Mouse (Mus musculus) layer of hippocampus, postnatal 25 days (tissue): ENCODE measurements around the gene Slc22a20. TPM values are rescaled to one million over a fixed set of nuclear protein-coding genes. Genes with fewer than 3 reads are reported as not detected.

Source experiments
- DNase-seq, 2 experiments: peaks; one replicate each; pipeline ENCODE4 v3.0.0; 2022; ENCODE audit warnings: mixed read lengths in 2 of 2, low spot score in 1 of 2; ENCODE audit errors: extremely low spot score in 1 of 2
- total RNA-seq, 2 experiments: library from RNA; stranded (reverse); gene quantifications; 2 replicates each; pipeline ENCODE4 v1.2.3; 2021

Gene Slc22a20
- total RNA-seq, 2 experiments from 2014 or later, result not detected

DNA sequence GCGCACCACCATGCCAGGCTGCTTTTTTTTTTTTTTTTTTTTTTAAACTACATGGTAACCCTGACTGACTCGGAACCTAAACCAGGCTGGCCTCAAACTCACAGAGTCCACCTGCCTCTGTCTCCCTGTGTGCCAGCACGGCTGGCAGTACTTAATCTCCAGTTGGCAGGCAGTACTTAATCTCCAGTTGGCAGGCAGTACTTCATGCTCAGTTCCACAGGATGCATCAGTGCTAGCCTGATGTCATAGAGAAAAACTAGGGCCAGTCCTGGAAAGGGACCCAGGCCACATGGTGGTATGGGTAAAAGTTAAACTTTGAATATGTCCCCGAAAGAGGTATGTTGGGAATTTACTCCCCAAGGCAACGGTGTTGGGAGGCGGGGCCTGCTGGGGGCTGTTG lies 57.8 kb downstream of the Slc22a20 start:
- no peak for DNase-seq

DNA sequence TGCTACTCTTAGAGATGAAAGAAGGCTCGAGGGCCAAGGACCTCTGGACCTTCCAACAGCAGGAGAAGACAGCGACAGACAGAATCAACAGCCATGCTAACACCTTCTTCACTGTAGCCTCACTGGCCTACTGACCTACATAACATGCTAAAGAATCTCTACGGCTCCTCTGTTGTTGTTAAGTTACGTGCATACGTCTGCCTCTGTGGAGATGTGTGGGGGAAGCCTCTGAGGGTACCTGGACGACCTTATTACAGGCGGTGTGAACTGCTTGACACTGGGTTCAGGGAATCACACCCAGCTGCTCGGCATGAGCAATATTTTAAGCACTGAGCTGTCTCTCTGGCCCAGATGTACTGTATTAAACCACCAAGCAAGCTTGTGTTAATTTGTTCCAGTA lies 58.4 kb downstream of the Slc22a20 start:
- DNase-seq, result no peak

DNA sequence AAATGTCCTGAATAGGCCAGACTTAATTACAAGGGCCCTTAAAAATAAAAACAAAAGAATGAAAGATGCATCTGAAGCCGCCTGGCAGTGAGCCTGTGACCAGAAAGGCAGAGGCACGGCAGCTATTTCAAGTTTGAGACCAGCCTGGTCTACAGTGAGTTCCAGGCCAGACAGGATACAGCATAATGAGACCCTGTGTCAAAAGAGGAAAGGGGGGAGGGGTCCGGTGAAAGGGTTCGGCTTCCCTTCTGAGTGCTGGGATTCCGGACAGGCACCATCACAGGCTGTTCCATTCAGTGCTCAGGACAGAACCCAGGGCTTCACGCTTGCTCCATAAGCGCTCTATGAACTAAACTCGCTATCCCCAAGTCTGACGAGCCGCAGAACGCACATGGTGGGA lies 58.9 kb downstream of the Slc22a20 start:
- DNase-seq, result no peak

DNA sequence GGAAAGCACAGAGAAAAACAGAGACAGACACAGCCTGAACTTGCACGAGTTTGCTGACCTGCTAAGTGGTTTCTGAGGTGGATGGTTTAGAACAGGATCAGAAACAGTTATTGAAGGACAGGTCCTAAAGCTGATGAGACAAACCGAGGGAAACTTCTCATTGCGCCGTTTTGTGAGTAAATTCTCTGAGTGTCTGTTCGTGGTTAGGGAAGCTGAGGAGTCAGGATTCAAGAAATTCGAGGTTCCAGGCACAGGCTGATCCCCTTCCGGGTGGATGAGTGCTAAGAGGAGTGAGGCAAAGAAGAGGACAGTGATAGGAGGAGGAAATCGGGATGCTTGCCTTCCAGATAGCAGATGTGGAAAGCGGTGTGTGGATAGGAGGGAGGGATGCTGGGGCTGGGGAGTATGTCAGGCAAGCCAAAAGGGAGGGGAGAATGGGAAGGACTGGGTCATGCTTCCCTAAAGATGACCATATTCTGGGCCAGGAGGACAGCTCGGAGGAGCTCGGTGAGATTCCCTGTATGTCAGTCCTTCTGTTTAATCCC lies 60.6 kb downstream of the Slc22a20 start:
- no peak for DNase-seq

DNA sequence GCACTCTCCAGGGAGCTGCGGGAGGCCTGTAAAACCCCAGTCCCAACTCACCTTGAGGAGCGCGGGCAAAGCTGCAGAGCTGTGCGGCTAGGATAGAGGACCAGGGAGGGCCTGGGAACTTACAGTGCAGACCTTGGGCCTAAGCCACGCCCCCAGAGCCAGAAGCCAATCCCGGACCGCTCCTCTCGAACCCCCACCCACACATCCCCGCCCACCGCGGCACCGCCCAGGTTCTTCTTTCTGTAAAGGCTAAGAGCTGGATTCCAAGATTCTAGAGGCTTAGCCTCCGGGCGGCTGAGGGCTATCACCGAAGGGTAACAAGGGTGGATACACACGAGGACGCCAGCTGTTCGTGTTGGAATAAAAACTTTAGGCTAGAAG lies 61.2 kb downstream of the Slc22a20 start, which contains the start of gene Cdc42ep2:
Gene Cdc42ep2, minus strand, starts transcription at position 104 of the 381 bp plus-strand sequence.
- peak; percentile 63 to 79 for DNase-seq

DNA sequence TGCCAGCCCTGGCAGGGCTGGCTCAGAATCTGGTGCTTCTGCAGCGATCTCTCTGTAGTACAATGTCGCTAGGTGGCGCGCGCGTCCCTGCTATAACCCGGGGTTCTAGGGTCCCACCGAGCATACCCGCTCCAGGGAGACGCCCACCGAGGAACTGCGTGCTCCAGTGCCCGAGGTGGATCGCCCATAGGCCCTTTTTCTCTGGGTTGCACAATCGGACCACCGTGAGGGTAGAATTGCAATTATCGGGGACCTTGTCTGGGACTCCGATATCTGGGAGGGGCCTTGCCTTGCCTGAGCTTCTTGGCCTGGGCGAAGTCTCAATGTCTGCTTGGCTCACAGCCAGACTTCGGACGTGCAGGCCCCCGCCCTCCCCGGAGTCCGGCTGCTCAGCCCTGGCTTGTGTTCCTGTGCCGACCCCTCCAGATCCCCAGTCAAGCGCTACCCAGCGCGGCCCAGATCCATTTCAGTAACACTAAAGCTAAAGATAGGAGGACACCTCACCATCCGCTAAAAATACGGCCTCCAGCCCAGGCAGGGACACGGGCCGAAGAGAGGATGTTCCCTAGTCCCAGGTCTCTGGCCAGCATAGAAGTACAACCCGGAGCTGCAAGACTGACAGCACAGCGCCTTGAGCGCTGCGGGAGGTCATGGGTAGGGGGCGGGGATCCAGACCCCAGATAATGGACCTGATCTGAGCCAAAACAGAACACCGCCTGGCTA lies 61.8 kb downstream of the Slc22a20 start:
- peak; percentile 86 to 99 for DNase-seq

DNA sequence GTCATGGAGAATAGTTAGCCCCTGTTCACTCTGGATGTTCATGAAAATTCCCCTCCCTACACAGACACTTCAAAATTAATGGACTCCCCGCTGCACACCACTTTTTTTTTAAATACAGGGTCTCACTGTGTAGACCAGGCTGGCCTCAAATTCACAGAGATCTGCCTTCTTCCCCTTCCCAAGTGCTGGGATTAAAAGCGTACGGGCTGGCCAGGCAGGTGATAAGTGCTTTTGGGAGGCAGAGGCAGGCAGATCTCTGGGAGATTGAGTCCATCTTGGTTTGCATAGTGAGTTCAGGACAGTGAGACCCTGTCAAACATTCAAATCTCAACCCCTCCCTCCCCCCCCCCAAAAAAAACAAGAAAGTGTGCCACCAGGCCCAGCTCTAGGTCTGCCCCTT lies 63.0 kb downstream of the Slc22a20 start:
- DNase-seq, result no peak

DNA sequence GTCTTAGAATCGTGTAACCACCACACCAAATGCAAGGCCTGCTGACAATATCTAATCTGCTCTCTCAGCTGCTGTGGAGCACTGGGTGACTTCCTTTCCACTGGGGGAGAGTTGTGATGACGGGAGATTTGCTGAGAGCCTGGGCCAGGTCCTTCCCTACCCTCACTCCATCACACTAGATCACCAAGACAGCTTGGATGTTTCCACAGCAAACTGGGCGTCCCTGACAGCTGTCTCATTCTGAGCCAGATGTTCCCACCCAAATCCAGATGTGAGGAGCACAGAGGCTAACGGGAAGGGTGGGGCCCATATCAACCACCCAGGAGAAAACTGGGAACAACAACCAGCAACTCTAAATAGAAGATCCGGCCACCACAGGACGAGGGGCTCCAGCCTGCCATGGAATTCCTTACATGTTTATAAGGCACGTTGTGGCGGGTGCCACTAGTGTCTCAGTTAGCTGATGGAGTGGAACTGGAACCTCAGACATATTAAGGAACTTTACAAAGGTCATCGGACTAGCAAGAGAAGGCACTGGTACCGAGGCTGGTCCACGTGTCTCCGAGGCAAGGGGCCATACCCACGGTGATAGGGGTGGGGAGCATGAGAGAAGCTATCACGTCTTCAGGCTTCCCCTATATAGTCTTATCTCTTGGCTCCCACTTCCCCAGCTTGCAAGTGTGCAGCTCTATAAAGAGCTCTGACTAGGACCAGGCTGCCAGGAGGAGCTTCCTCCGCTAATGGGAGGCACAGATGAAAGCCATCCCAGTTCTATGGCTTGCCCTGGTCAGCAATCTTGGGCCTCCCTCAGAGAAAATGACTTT lies 63.6 kb downstream of the Slc22a20 start:
- no peak for DNase-seq

DNA sequence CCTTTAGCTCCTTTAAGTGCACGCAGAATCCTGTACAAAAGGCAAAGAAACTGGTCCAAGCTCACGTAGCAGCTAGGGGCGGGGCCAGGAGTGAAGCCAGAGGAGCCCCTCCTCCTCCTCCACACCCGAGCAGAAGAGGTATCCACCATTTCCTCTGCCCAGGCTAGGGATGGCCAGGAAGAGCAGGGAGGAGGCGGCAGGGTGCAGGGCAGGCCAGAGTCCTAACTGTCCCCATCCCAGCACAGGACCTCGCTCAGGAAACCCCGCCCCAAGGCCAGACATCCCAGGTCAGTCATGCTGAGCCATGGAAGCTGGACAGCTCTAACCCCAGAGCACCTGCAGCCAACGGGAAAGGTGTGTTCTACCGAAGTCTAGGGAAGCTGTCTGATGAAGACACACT lies 64.2 kb downstream of the Slc22a20 start:
- DNase-seq, result no peak

Other genes with a start within 250 kb of the Slc22a20 start
- 10 to 100 TPM; 23.8 to 26.8 TPM for gene Ltbp3, start 245.2 kb downstream of the Slc22a20 start, total RNA-seq
- 10 to 100 TPM; 68.6 to 71.8 TPM for gene Scyl1, start 214.7 kb downstream of the Slc22a20 start, total RNA-seq
- 10 to 100 TPM; 15.6 to 15.8 TPM for gene Frmd8, start 110.9 kb downstream of the Slc22a20 start, total RNA-seq
- 1 to 10 TPM; 3.1 to 3.4 TPM for gene Slc25a45, start 108.3 kb downstream of the Slc22a20 start, total RNA-seq
- 1 to 10 TPM; 3.4 TPM for gene Tigd3, start 92.0 kb downstream of the Slc22a20 start, total RNA-seq
- 10 to 100 TPM; 82.5 to 95.6 TPM for gene Dpf2, start 73.1 kb downstream of the Slc22a20 start, total RNA-seq
- gene Cdc42ep2, start 61.3 kb downstream of the Slc22a20 start, total RNA-seq, result 1 to 10 TPM; 6.3 to 6.4 TPM
- 1 to 10 TPM; 5.4 to 6.5 TPM for gene Pola2, start 21.9 kb downstream of the Slc22a20 start, total RNA-seq
- gene Capn1, start 29.8 kb upstream of the Slc22a20 start, total RNA-seq, result 10 to 100 TPM; 20.5 to 21.9 TPM
- 10 to 100 TPM; 41.8 to 45.7 TPM for gene Syvn1, start 60.4 kb upstream of the Slc22a20 start, total RNA-seq
- gene Mrpl49, start 71.6 kb upstream of the Slc22a20 start, total RNA-seq, result 10 to 100 TPM; 43.1 to 47.4 TPM
- gene Fau, start 71.7 kb upstream of the Slc22a20 start, total RNA-seq, result 100 to 1,000 TPM; 588 to 687 TPM
- 10 to 100 TPM; 38.0 to 41.5 TPM for gene Znhit2, start 75.0 kb upstream of the Slc22a20 start, total RNA-seq
- 10 to 100 TPM; 27.8 to 28.8 TPM for gene Tm7sf2, start 82.2 kb upstream of the Slc22a20 start, total RNA-seq
- gene Vps51, start 91.1 kb upstream of the Slc22a20 start, total RNA-seq, result 10 to 100 TPM; 83.7 to 96.3 TPM
- gene Tmem262, start 93.9 kb upstream of the Slc22a20 start, total RNA-seq, result not detected
- gene Gm28374, start 96.1 kb upstream of the Slc22a20 start, total RNA-seq, result not detected
- 10 to 100 TPM; 37.1 to 44.2 TPM for gene Zfpl1, start 98.8 kb upstream of the Slc22a20 start, total RNA-seq
- gene Cdca5, start 98.8 kb upstream of the Slc22a20 start, total RNA-seq, result under 1 TPM in 1 of 2 experiments, not detected in 1; 0.37 TPM
- not detected for gene AC131692.1, start 108.3 kb upstream of the Slc22a20 start, total RNA-seq
- not detected for gene Naaladl1, start 119.6 kb upstream of the Slc22a20 start, total RNA-seq
- gene Sac3d1, start 132.5 kb upstream of the Slc22a20 start, total RNA-seq, result 10 to 100 TPM; 15.5 to 17.9 TPM
- gene Snx15, start 142.2 kb upstream of the Slc22a20 start, total RNA-seq, result 10 to 100 TPM; 36.7 to 40.7 TPM
- gene Batf2, start 154.8 kb upstream of the Slc22a20 start, total RNA-seq, result under 1 TPM; 0.45 to 0.69 TPM
- gene Arl2, start 155.4 kb upstream of the Slc22a20 start, total RNA-seq, result 10 to 100 TPM; 75.5 to 76.1 TPM
- gene Majin, start 198.2 kb upstream of the Slc22a20 start, total RNA-seq, result not detected
- gene Gpha2, start 240.2 kb upstream of the Slc22a20 start, total RNA-seq, result not detected
- gene Ppp2r5b, start 249.7 kb upstream of the Slc22a20 start, total RNA-seq, result 100 to 1,000 TPM; 137 to 146 TPM